Mouse (Mus musculus) right cerebral cortex, postnatal 14 days (tissue): ENCODE measurements around the gene Pde4d.

ENCODE experiments used
- DNase-seq: peaks from one replicate; pipeline ENCODE4 v3.0.0; 2022

The Pde4d gene

GRCm38 (mm10) chr13:109209413-109209812 is 759.7 kb downstream of the Pde4d start:
- no peak for DNase-seq

- peak; percentile 91 for DNase-seq
Observed at GRCm38 (mm10) chr13:109210403-109210802, 760.7 kb downstream of the Pde4d start.

GRCm38 (mm10) chr13:109211471-109211870 is 761.7 kb downstream of the Pde4d start:
- no peak for DNase-seq

GRCm38 (mm10) chr13:109211941-109212487 is 762.3 kb downstream of the Pde4d start:
- DNase-seq = no peak

- DNase-seq = no peak
Observed at GRCm38 (mm10) chr13:109212788-109213473, 763.2 kb downstream of the Pde4d start.

GRCm38 (mm10) chr13:109219019-109219725 is 769.4 kb downstream of the Pde4d start:
- no peak for DNase-seq

GRCm38 (mm10) chr13:109228967-109229617 is 779.3 kb downstream of the Pde4d start:
- no peak for DNase-seq

GRCm38 (mm10) chr13:109229618-109230334 is 780.0 kb downstream of the Pde4d start:
- DNase-seq = no peak

- DNase-seq = no peak
Observed at GRCm38 (mm10) chr13:109230335-109230987, 780.7 kb downstream of the Pde4d start.

- DNase-seq = no peak
Observed at GRCm38 (mm10) chr13:109231848-109232460, 782.2 kb downstream of the Pde4d start.

- DNase-seq = no peak
Observed at GRCm38 (mm10) chr13:109232531-109232930, 782.8 kb downstream of the Pde4d start.

- no peak for DNase-seq
Observed at GRCm38 (mm10) chr13:109233911-109234613, 784.3 kb downstream of the Pde4d start.

GRCm38 (mm10) chr13:109236047-109236446 is 786.3 kb downstream of the Pde4d start:
- DNase-seq = peak; percentile 6

- no peak for DNase-seq
Observed at GRCm38 (mm10) chr13:109238670-109239069, 788.9 kb downstream of the Pde4d start.

- DNase-seq = no peak
Observed at GRCm38 (mm10) chr13:109239296-109239695, 789.5 kb downstream of the Pde4d start.

GRCm38 (mm10) chr13:109242456-109243050 is 792.8 kb downstream of the Pde4d start:
- no peak for DNase-seq

- DNase-seq = no peak
Observed at GRCm38 (mm10) chr13:109243160-109243559, 793.4 kb downstream of the Pde4d start.

- DNase-seq = no peak
Observed at GRCm38 (mm10) chr13:109247061-109247460, 797.3 kb downstream of the Pde4d start.

GRCm38 (mm10) chr13:109249315-109249714 is 799.6 kb downstream of the Pde4d start:
- DNase-seq = no peak

GRCm38 (mm10) chr13:109255634-109256033 is 805.9 kb downstream of the Pde4d start:
- DNase-seq = no peak
